In genomic region chr3:145614362-145615115, GRCm38 (mm10) we compare ENCODE assay signal across 8 mouse cellular contexts. TPM values are rescaled to one million over a fixed set of nuclear protein-coding genes. Genes with fewer than 3 reads are reported as not detected.
DNase-seq lines count a peak whose midpoint lies in the region; ATAC-seq lines count a peak whose summit lies in the region.

No protein-coding gene starts in this region.

- 0 out of 2 replicates have a peak overlapping the region, but pooled peaks have one; percentile 23 for H3K9ac ChIP-seq in embryonic facial prominence, embryonic 11.5 days (replicated peaks; ENCODE audit: low read length)
- H3K9ac ChIP-seq in midbrain, embryonic 15.5 days, result no peak overlapping the region

- 18% methylated on average over 17 of the region's 17 CpGs for WGBS in embryonic facial prominence, embryonic 11.5 days
- WGBS in midbrain, embryonic 15.5 days, result 19% methylated on average over 17 of the region's 17 CpGs

- no peak for ATAC-seq in embryonic facial prominence, embryonic 11.5 days (replicated peaks; ENCODE audit: insufficient number of reproducible peaks, low FRiP score, low TSS enrichment, low read depth)
- ATAC-seq in midbrain, embryonic 15.5 days (replicated peaks), result peak; percentile 60

- no peak overlapping the region for H3K27ac ChIP-seq in embryonic facial prominence, embryonic 11.5 days (replicated peaks; ENCODE audit: low read depth, low read length)
- H3K27ac ChIP-seq in midbrain, embryonic 15.5 days, result no peak overlapping the region

- H3K27me3 ChIP-seq in embryonic facial prominence, embryonic 11.5 days (ENCODE audit: control insufficient read depth, insufficient read depth, low read length), result no peaks in the 10 kb centered on the region
- H3K27me3 ChIP-seq in midbrain, embryonic 15.5 days (replicated peaks), result no peaks in the 10 kb centered on the region

- H3K4me2 ChIP-seq in embryonic facial prominence, embryonic 11.5 days (ENCODE audit: low read depth, low read length), result no peak overlapping the region
- H3K4me2 ChIP-seq in midbrain, embryonic 15.5 days, result peak overlapping the region; percentile 26; the same call in 1 of the 2 replicates

- peak; percentile 26 to 55 for DNase-seq in adrenal gland, postnatal 36 days
- DNase-seq in embryonic facial prominence, embryonic 11.5 days (ENCODE audit: low spot score), result peak; percentile 60
- DNase-seq in heart, postnatal 14 days, result peak; percentile 28 to 34
- DNase-seq in kidney, postnatal 36 days, result peak; percentile 48 to 68
- no peak for DNase-seq in MN1 (ENCODE audit: low spot score)
- no peak for DNase-seq in layer of hippocampus, adult 18-20 months (ENCODE audit: low spot score in 2 of 2)
- DNase-seq in right cerebral cortex, postnatal 4 days, result no peak

- no peaks in the 10 kb centered on the region for H3K9me3 ChIP-seq in embryonic facial prominence, embryonic 11.5 days (replicated peaks; ENCODE audit: control insufficient read depth, low read length)
- no peaks in the 10 kb centered on the region for H3K9me3 ChIP-seq in midbrain, embryonic 15.5 days

- H3K4me1 ChIP-seq in embryonic facial prominence, embryonic 11.5 days (ENCODE audit: control insufficient read depth, insufficient read depth, low read length), result no peaks in the 10 kb centered on the region
- peaks cover 16% of the 10 kb centered on the region for H3K4me1 ChIP-seq in midbrain, embryonic 15.5 days

- no peak overlapping the region for H3K4me3 ChIP-seq in embryonic facial prominence, embryonic 11.5 days (ENCODE audit: low read depth, low read length)
- H3K4me3 ChIP-seq in midbrain, embryonic 15.5 days, result no peak overlapping the region

- H3K36me3 ChIP-seq in embryonic facial prominence, embryonic 11.5 days (replicated peaks; ENCODE audit: control insufficient read depth, insufficient read depth, low read depth, low read length), result no peaks in the 10 kb centered on the region
- no peaks in the 10 kb centered on the region for H3K36me3 ChIP-seq in midbrain, embryonic 15.5 days (replicated peaks)

- intact Hi-C loops in heart, postnatal 14 days (cut with DNase I), result no loop called here

RNA-seq across cellular contexts. Expression of gene Ccn1, which starts 35.2 kb away (rescaled TPM):
- total RNA-seq in adrenal gland, postnatal 36 days (2021), result 10 to 100 TPM; 19.4 to 25.8 TPM
- polyA plus RNA-seq in embryonic facial prominence, embryonic 11.5 days (2014; fragmentation: Nextera tagmentation; extraction: Ambion mirVana), result 28.9 and 29.6 TPM in 2 replicates
- 10 to 100 TPM; 29.1 to 29.7 TPM for total RNA-seq in heart, postnatal 14 days (2021)
- 8.3 and 9.1 TPM in 2 replicates for polyA plus RNA-seq in midbrain, embryonic 15.5 days (2015; fragmentation: Nextera tagmentation; extraction: Ambion mirVana)
- total RNA-seq in layer of hippocampus, adult 18-20 months (2021), result 1 to 10 TPM; 5.2 to 5.3 TPM

RNA-seq across cellular contexts. Expression of gene Znhit6, which starts 38.5 kb away (rescaled TPM):
- 10 to 100 TPM; 17.4 to 17.7 TPM for total RNA-seq in adrenal gland, postnatal 36 days (2021)
- polyA plus RNA-seq in embryonic facial prominence, embryonic 11.5 days (2014; fragmentation: Nextera tagmentation; extraction: Ambion mirVana), result 47.2 and 47.5 TPM in 2 replicates
- 1 to 10 TPM; 8.4 to 9.8 TPM for total RNA-seq in heart, postnatal 14 days (2021)
- 34.5 and 38.0 TPM in 2 replicates for polyA plus RNA-seq in midbrain, embryonic 15.5 days (2015; fragmentation: Nextera tagmentation; extraction: Ambion mirVana)
- 10 to 100 TPM; 16.1 to 16.8 TPM for total RNA-seq in layer of hippocampus, adult 18-20 months (2021)

Comparison
In these comparisons a context has a peak if more than half of its experiments do, and no peak if none do; other contexts are left out.
1. DNase-seq: peak in adrenal gland, postnatal 36 days (2 of 2), embryonic facial prominence, embryonic 11.5 days (single experiment), heart, postnatal 14 days (2 of 2) and kidney, postnatal 36 days (2 of 2); none in MN1 (single experiment), layer of hippocampus, adult 18-20 months (0 of 2) and right cerebral cortex, postnatal 4 days (single experiment).